Mouse (Mus musculus): Measurements from ENCODE around the gene Gpr176.

GRCm38 (mm10) chr2:118391201-118391600 is 18.0 kb upstream of the Gpr176 start:
- no peak for TF ChIP-seq CTCF (IDR thresholded peaks at IDR 0.05; ENCODE audit: low read depth, low read length)
- no peak for TF ChIP-seq GATA1 (IDR thresholded peaks at IDR 0.05; ENCODE audit: borderline replicate concordance, low read length)
- TF ChIP-seq POLR2AphosphoS5 (IDR thresholded peaks at IDR 0.05; ENCODE audit: insufficient replicate concordance, low read depth, low read length): no peak
- no peak for TF ChIP-seq TAL1 (conservative IDR thresholded peaks at IDR 0.05; ENCODE audit: low read depth, low read length)
- no peak for TF ChIP-seq GATA2 (IDR thresholded peaks at IDR 0.05; ENCODE audit: borderline replicate concordance, low read depth, low read length)
